ENCODE assay signal across 10 mouse cellular contexts in the genomic region with DNA sequence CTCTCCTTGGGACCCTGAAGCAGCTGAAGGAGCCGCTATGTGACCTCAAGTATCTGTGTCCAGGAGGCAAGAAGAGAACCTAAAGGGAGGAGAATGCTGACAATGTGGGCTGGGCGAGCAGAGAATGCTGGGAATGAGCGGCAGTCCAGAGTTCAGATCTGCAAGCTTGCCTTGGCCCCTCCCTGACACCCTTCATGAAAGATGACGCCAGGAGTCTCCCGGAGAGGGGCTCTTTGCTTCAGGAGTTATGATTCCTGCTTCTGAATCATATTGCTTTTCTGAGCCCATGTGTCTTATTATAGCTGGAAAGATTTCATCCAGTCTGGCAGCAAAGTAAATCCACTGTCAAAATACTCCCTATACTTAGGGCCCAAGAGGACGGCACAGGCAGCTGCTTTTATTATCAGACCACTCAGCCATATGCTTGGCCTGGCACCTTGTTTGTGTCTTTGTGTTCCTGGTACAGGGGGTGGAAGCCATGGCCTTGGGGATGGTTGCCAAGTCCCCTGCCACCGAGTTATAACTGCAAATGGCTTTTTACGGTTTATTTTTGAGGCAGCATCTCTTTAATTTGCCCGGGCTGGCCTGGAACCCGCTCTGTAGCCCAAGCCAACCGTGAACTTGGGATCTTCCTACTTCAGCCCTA. TPM values are rescaled to one million over a fixed set of nuclear protein-coding genes. Genes with fewer than 3 reads are reported as not detected.
A peak's percentile ranks its signal among the peaks of the same experiment; 100 is the strongest.
DNase-seq lines count a peak whose midpoint lies in the region; ATAC-seq and TF ChIP-seq lines count a peak whose summit lies in the region.
"Had no signal": no experiment of that assay in that cellular context is flagged by ENCODE, and none has a peak within 500 bp of the region (broad histone marks: within the 10 kb centered on the region; RNA-seq: fewer than 3 reads in every experiment).

No protein-coding gene starts in this region.

- peaks cover 23% of the 10 kb centered on the region for H3K4me1 ChIP-seq in heart, embryonic 10.5 days
- no peaks in the 10 kb centered on the region for H3K4me1 ChIP-seq in midbrain, embryonic 14.5 days (ENCODE audit: control insufficient read depth, insufficient read depth, low read length)
- H3K4me1 ChIP-seq in midbrain, embryonic 13.5 days (replicated peaks) = peaks cover 18% of the 10 kb centered on the region
- no peaks in the 10 kb centered on the region for H3K4me1 ChIP-seq in hindbrain, postnatal 0 days (ENCODE audit: insufficient read depth, low read length)

- H3K4me3 ChIP-seq in heart, embryonic 10.5 days = no peak overlapping the region
- H3K4me3 ChIP-seq in midbrain, embryonic 14.5 days (replicated peaks; ENCODE audit: low read depth, low read length) = no peak overlapping the region
- no peak overlapping the region for H3K4me3 ChIP-seq in midbrain, embryonic 13.5 days (replicated peaks)
- no peak overlapping the region for H3K4me3 ChIP-seq in hindbrain, postnatal 0 days (ENCODE audit: low read length)
- H3K4me3 ChIP-seq in myocyte = no peak overlapping the region

- H3K27ac ChIP-seq in heart, embryonic 10.5 days = peak overlapping the region; percentile 44; the same call in 1 of the 2 replicates
- peak overlapping the region; percentile 54; the same call in 1 of the 2 replicates for H3K27ac ChIP-seq in midbrain, embryonic 14.5 days (replicated peaks; ENCODE audit: low read depth, low read length)
- no peak overlapping the region for H3K27ac ChIP-seq in midbrain, embryonic 13.5 days
- peak overlapping the region; percentile 17; the same call in 1 of the 2 replicates for H3K27ac ChIP-seq in hindbrain, postnatal 0 days

- no peak for TF ChIP-seq CTCF in hindbrain, postnatal 0 days (IDR thresholded peaks at IDR 0.05; ENCODE audit: low read depth)

- H3K9ac ChIP-seq in midbrain, embryonic 14.5 days (replicated peaks; ENCODE audit: low read length) = no peak overlapping the region; the same call in 1 of the 2 replicates
- no peak overlapping the region for H3K9ac ChIP-seq in midbrain, embryonic 13.5 days (replicated peaks)
- no peak overlapping the region for H3K9ac ChIP-seq in hindbrain, postnatal 0 days (replicated peaks; ENCODE audit: low read length)
- H3K9ac ChIP-seq: lung, embryonic 14.5 days had no signal

- no peaks in the 10 kb centered on the region for H3K27me3 ChIP-seq in heart, embryonic 10.5 days (ENCODE audit: insufficient read depth, poor library complexity, severe bottlenecking)
- no peaks in the 10 kb centered on the region for H3K27me3 ChIP-seq in midbrain, embryonic 14.5 days (ENCODE audit: control insufficient read depth, insufficient read depth, low read length)
- H3K27me3 ChIP-seq in midbrain, embryonic 13.5 days = no peaks in the 10 kb centered on the region
- no peaks in the 10 kb centered on the region for H3K27me3 ChIP-seq in hindbrain, postnatal 0 days (ENCODE audit: insufficient read depth, low read length)
- H3K27me3 ChIP-seq in myocyte (ENCODE audit: control insufficient read depth, insufficient read depth, insufficient read length) = peaks cover 7% of the 10 kb centered on the region

- no peak overlapping the region for H3ac ChIP-seq in myocyte (ENCODE audit: control insufficient read depth, insufficient read length)

- no peaks in the 10 kb centered on the region for H3K9me3 ChIP-seq in heart, embryonic 10.5 days
- H3K9me3 ChIP-seq in midbrain, embryonic 14.5 days (ENCODE audit: control insufficient read depth, low read length) = no peaks in the 10 kb centered on the region
- no peaks in the 10 kb centered on the region for H3K9me3 ChIP-seq in midbrain, embryonic 13.5 days
- H3K9me3 ChIP-seq in hindbrain, postnatal 0 days (ENCODE audit: low read length) = no peaks in the 10 kb centered on the region

- DNase-seq in heart, embryonic 10.5 days (ENCODE audit: low spot score) = no peak
- no peak for DNase-seq in heart, adult 8-10 months (ENCODE audit: low spot score)
- DNase-seq in midbrain, embryonic 14.5 days = peak; percentile 13
- no peak for DNase-seq in hindbrain, postnatal 0 days (ENCODE audit: low spot score)
- no peak for DNase-seq in gastrocnemius, postnatal 25 days
- DNase-seq: lung, embryonic 14.5 days had no signal

- no peak for ATAC-seq in midbrain, embryonic 14.5 days (ENCODE audit: low FRiP score, low TSS enrichment)
- no peak for ATAC-seq in midbrain, embryonic 13.5 days
- ATAC-seq in hindbrain, postnatal 0 days = no peak
- ATAC-seq in CD4-positive, CD25-positive, alpha-beta regulatory T cell, adult 4 months = no peak
- ATAC-seq: inflammation-experienced regulatory T-cells, adult 6 months had no signal

- H3K4me2 ChIP-seq in midbrain, embryonic 14.5 days (ENCODE audit: low read length) = no peak overlapping the region
- no peak overlapping the region for H3K4me2 ChIP-seq in midbrain, embryonic 13.5 days (replicated peaks)
- H3K4me2 ChIP-seq in hindbrain, postnatal 0 days (ENCODE audit: low read depth, low read length) = no peak overlapping the region
- H3K4me2 ChIP-seq in myocyte (ENCODE audit: low read depth) = peak overlapping the region; percentile 55
- H3K4me2 ChIP-seq: lung, embryonic 14.5 days had no signal

- 59% methylated on average over 11 of the region's 11 CpGs for WGBS in heart, embryonic 10.5 days
- 57% methylated on average over 11 of the region's 11 CpGs for WGBS in midbrain, embryonic 14.5 days
- 60% methylated on average over 11 of the region's 11 CpGs for WGBS in midbrain, embryonic 13.5 days
- 35% methylated on average over 11 of the region's 11 CpGs for WGBS in hindbrain, postnatal 0 days

- no peak for TF ChIP-seq POLR2A in myocyte (IDR thresholded peaks at IDR 0.05; ENCODE audit: insufficient read length, low read depth)

- H3K79me2 ChIP-seq in myocyte (ENCODE audit: control insufficient read depth, insufficient read depth) = no peaks in the 10 kb centered on the region

- H3K36me3 ChIP-seq in heart, embryonic 10.5 days = no peaks in the 10 kb centered on the region
- H3K36me3 ChIP-seq in midbrain, embryonic 14.5 days (ENCODE audit: control insufficient read depth, insufficient read depth, low read length) = no peaks in the 10 kb centered on the region
- H3K36me3 ChIP-seq in midbrain, embryonic 13.5 days = no peaks in the 10 kb centered on the region
- no peaks in the 10 kb centered on the region for H3K36me3 ChIP-seq in hindbrain, postnatal 0 days (ENCODE audit: insufficient read depth, low read length)
- no peaks in the 10 kb centered on the region for H3K36me3 ChIP-seq in myocyte (ENCODE audit: control insufficient read depth, insufficient read depth)

TF ChIP-seq in myocyte, 11 proteins besides CTCF, POLR2A, EP300 and RAD21:
- TF ChIP-seq POLR2AphosphoS2 (IDR thresholded peaks at IDR 0.05; ENCODE audit: insufficient read length, low read depth) (no peak), MAX (IDR thresholded peaks at IDR 0.05; ENCODE audit: low read depth) (no peak), TCF3 (IDR thresholded peaks at IDR 0.05; ENCODE audit: insufficient read length, low read depth) (no peak), TCF12 (IDR thresholded peaks at IDR 0.05; ENCODE audit: insufficient read depth, poor library complexity, severe bottlenecking) (no peak), MYOG (IDR thresholded peaks at IDR 0.05; ENCODE audit: control insufficient read depth in 1 of 3, insufficient read depth in 1 of 3, insufficient read length in 2 of 3, low read depth in 2 of 3) (peak in 1 of 3 experiments; percentile 75), CEBPB (IDR thresholded peaks at IDR 0.05; ENCODE audit: insufficient read depth, poor library complexity, severe bottlenecking) (no peak), SRF (IDR thresholded peaks at IDR 0.05; ENCODE audit: control insufficient read depth, insufficient read length, low read depth) (no peak), REST (IDR thresholded peaks at IDR 0.05; ENCODE audit: insufficient read depth, insufficient read length) (no peak), MYOD1 (IDR thresholded peaks at IDR 0.05; ENCODE audit: control insufficient read depth in 1 of 3, insufficient read length in 2 of 3, low read depth in 2 of 3) (peak in 1 of 3 experiments; percentile 49), E2F4 (IDR thresholded peaks at IDR 0.05; ENCODE audit: insufficient read depth) (no peak), USF1 (IDR thresholded peaks at IDR 0.05; ENCODE audit: low read depth) (no peak)

RNA-seq across cellular contexts. Expression of a gene that starts 25.8 kb away (rescaled TPM):
- polyA plus RNA-seq in heart, embryonic 10.5 days (2016; fragmentation: Nextera tagmentation; extraction: Ambion mirVana) = 78.4 and 107 TPM in 2 replicates
- total RNA-seq in heart, adult 8-10 months (2022) = 100 to 1,000 TPM in 3 of 4 experiments, 10 to 100 TPM in 1; 93.7 to 126 (median 111) TPM
- polyA plus RNA-seq in midbrain, embryonic 14.5 days (2014; fragmentation: Nextera tagmentation; extraction: Ambion mirVana) = 113 and 135 TPM in 2 replicates
- 165 and 176 TPM in 2 replicates for polyA plus RNA-seq in midbrain, embryonic 13.5 days (2015; fragmentation: Nextera tagmentation; extraction: Ambion mirVana)
- total RNA-seq in hindbrain, postnatal 0 days (2014; rRNA removed) = 68.0 and 76.6 TPM in 2 replicates
- polyA plus RNA-seq in hindbrain, postnatal 0 days (2015; fragmentation: Nextera tagmentation; extraction: Ambion mirVana) = 139 and 159 TPM in 2 replicates
- polyA plus RNA-seq in myocyte (2012; fragmentation: generic; extraction: Trizol) = 71.2 TPM
- 10 to 100 TPM; 28.8 to 30.9 TPM for polyA plus RNA-seq in CD4-positive, CD25-positive, alpha-beta regulatory T cell, adult 4 months (2017; shearing (Covaris generic))
- 10 to 100 TPM; 56.5 to 58.2 TPM for total RNA-seq in gastrocnemius, postnatal 25 days (2021)

RNA-seq across cellular contexts. Expression of a gene that starts 31.1 kb away (rescaled TPM):
- polyA plus RNA-seq in heart, embryonic 10.5 days (2016; fragmentation: Nextera tagmentation; extraction: Ambion mirVana) = 35.0 and 56.8 TPM in 2 replicates
- total RNA-seq in heart, adult 8-10 months (2022) = 100 to 1,000 TPM in 2 of 4 experiments, 10 to 100 TPM in 2; 96.2 to 103 (median 100) TPM
- 15.2 and 20.9 TPM in 2 replicates for polyA plus RNA-seq in midbrain, embryonic 14.5 days (2014; fragmentation: Nextera tagmentation; extraction: Ambion mirVana)
- polyA plus RNA-seq in midbrain, embryonic 13.5 days (2015; fragmentation: Nextera tagmentation; extraction: Ambion mirVana) = 29.9 and 31.0 TPM in 2 replicates
- total RNA-seq in hindbrain, postnatal 0 days (2014; rRNA removed) = 42.4 and 42.6 TPM in 2 replicates
- 12.5 and 16.1 TPM in 2 replicates for polyA plus RNA-seq in hindbrain, postnatal 0 days (2015; fragmentation: Nextera tagmentation; extraction: Ambion mirVana)
- polyA plus RNA-seq in myocyte (2012; fragmentation: generic; extraction: Trizol) = 19.6 TPM
- 10 to 100 TPM in 1 of 2 experiments, 1 to 10 TPM in 1; 8.5 to 17.5 TPM for polyA plus RNA-seq in CD4-positive, CD25-positive, alpha-beta regulatory T cell, adult 4 months (2017; shearing (Covaris generic))
- total RNA-seq in gastrocnemius, postnatal 25 days (2021) = 10 to 100 TPM; 68.5 to 72.2 TPM
